Mouse (Mus musculus) heart, embryonic 12.5 days (tissue): ENCODE results near the gene Atg7. TPM values are rescaled to one million over a fixed set of nuclear protein-coding genes. Genes with fewer than 3 reads are reported as not detected.
A peak's percentile ranks its signal among the peaks of the same experiment; 100 is the strongest.
"Not testable (repeated sequence)": the region's sequence is repeated elsewhere in the genome, so short reads cannot be mapped to it uniquely, and the experiment has no call there.

Experiments
- ATAC-seq: fragments of 200-750 bp; cut with Nextera tagmentation; 2 replicates; pipeline ENCODE4 v1.8.0; 2017; ENCODE audit warnings: moderate TSS enrichment, moderate library complexity; ENCODE audit not compliant: insufficient number of reproducible peaks, low FRiP score
- H3K27ac ChIP-seq: fragments of 300-500 bp; sonication (generic); 2 replicates; pipeline ENCODE4 v1.5.1; 2016; ENCODE audit warnings: mild to moderate bottlenecking, moderate library complexity; ENCODE audit not compliant: poor library complexity, severe bottlenecking
- H3K27me3 ChIP-seq: fragments of 300-500 bp; sonication (generic); replicated peaks from 2 replicates; pipeline ENCODE4 v1.6.1; 2016; ENCODE audit warnings: mild to moderate bottlenecking, moderate library complexity
- H3K36me3 ChIP-seq: fragments of 300-500 bp; sonication (generic); 2 replicates; pipeline ENCODE4 v1.6.1; 2016; ENCODE audit warnings: mild to moderate bottlenecking, moderate library complexity
- H3K4me1 ChIP-seq: fragments of 300-500 bp; sonication (generic); replicated peaks from 2 replicates; pipeline ENCODE4 v1.6.1; 2016; ENCODE audit warnings: mild to moderate bottlenecking
- H3K4me2 ChIP-seq: fragments of 300-500 bp; sonication (generic); 2 replicates; pipeline ENCODE4 v1.6.1; 2016; ENCODE audit warnings: mild to moderate bottlenecking, moderate library complexity
- H3K4me3 ChIP-seq: fragments of 300-500 bp; sonication (generic); 2 replicates; pipeline ENCODE4 v1.5.1; 2016; ENCODE audit warnings: mild to moderate bottlenecking
- H3K9ac ChIP-seq: fragments of 300-500 bp; sonication (generic); 2 replicates; pipeline ENCODE4 v1.6.1; 2016; ENCODE audit warnings: mild to moderate bottlenecking, moderate library complexity
- H3K9me3 ChIP-seq: fragments of 300-500 bp; sonication (generic); replicated peaks from 2 replicates; pipeline ENCODE4 v1.6.1; 2016; ENCODE audit warnings: mild to moderate bottlenecking, moderate library complexity
- WGBS: fragments of 180-500 bp; shearing (Covaris S2); methylation state at CpG from one replicate; pipeline ENCODE4 v1.1.7; 2016; 5-methylcytosine and 5-hydroxymethylcytosine counted together
- polyA plus RNA-seq: library from polyadenylated mRNA; unstranded; fragments of >200 nt; fragmentation: Nextera tagmentation; extraction: Ambion mirVana; gene quantifications from 2 replicates; pipeline ENCODE4 v1.2.1, GENCODE M21; 2016

Gene Atg7
- 18.2 and 18.4 TPM in 2 replicates for polyA plus RNA-seq

GRCm38 (mm10) chr6:114642601-114643528 lies at the start of gene Atg7:
Gene Atg7 (plus strand): TSS chr6:114643097.
- Histone ChIP-seq H3K4me3 (peak within 1 kb of the TSS; percentile 92), H3K4me2 (peak within 1 kb of the TSS; percentile 93), H3K27me3 (no peaks in the 10 kb centered on the region), H3K9me3 (no peaks in the 10 kb centered on the region), H3K4me1 (peaks cover 10% of the 10 kb centered on the region; the same call in 1 of the 2 replicates), H3K36me3 (no peaks in the 10 kb centered on the region), H3K9ac (peak within 1 kb of the TSS; percentile 83), H3K27ac (no peak within 1 kb of the TSS)
- ATAC-seq = peak; percentile 88
- under 1% methylated on average over 38 of the region's 38 CpGs for WGBS

- not testable (repeated sequence) for H3K9me3 ChIP-seq, H3K4me2 ChIP-seq, ATAC-seq, H3K27me3 ChIP-seq, H3K4me3 ChIP-seq, H3K9ac ChIP-seq, H3K36me3 ChIP-seq, H3K4me1 ChIP-seq, H3K27ac ChIP-seq
- WGBS = 6% methylated on average over 8 of the region's 17 CpGs
Observed at GRCm38 (mm10) chr6:114614076-114614475, 28.8 kb upstream of the Atg7 start.

- H3K27ac ChIP-seq, H3K4me1 ChIP-seq, ATAC-seq, H3K4me3 ChIP-seq, H3K9ac ChIP-seq, H3K27me3 ChIP-seq, H3K4me2 ChIP-seq, H3K9me3 ChIP-seq, H3K36me3 ChIP-seq: not testable (repeated sequence)
- no CpG with 5 or more reads among the region's 14 CpGs for WGBS
Observed at GRCm38 (mm10) chr6:114633886-114634285, 9.0 kb upstream of the Atg7 start.

GRCm38 (mm10) chr6:114643716-114644115 lies 819 bp downstream of the Atg7 start:
- Histone ChIP-seq H3K4me2 (peak overlapping the region; percentile 93), H3K27me3 (no peaks in the 10 kb centered on the region), H3K9ac (peak overlapping the region; percentile 83), H3K36me3 (no peaks in the 10 kb centered on the region), H3K27ac (no peak overlapping the region), H3K4me3 (peak overlapping the region; percentile 92), H3K9me3 (no peaks in the 10 kb centered on the region), H3K4me1 (peaks cover 10% of the 10 kb centered on the region; the same call in 1 of the 2 replicates)
- no peak for ATAC-seq
- WGBS = 48% methylated on average over 8 of the region's 8 CpGs

GRCm38 (mm10) chr6:114644531-114644930 lies 1.6 kb downstream of the Atg7 start:
- Histone ChIP-seq H3K27ac (no peak overlapping the region), H3K9ac (no peak overlapping the region), H3K27me3 (no peaks in the 10 kb centered on the region), H3K4me1 (peaks cover 10% of the 10 kb centered on the region; the same call in 1 of the 2 replicates), H3K36me3 (no peaks in the 10 kb centered on the region), H3K4me2 (no peak overlapping the region), H3K4me3 (no peak overlapping the region), H3K9me3 (no peaks in the 10 kb centered on the region)
- 72% methylated on average over 1 of the region's 1 CpGs for WGBS
- ATAC-seq = no peak

- H3K4me1 ChIP-seq = peaks cover 10% of the 10 kb centered on the region; the same call in 1 of the 2 replicates
- no peak for ATAC-seq
- H3K27me3 ChIP-seq = no peaks in the 10 kb centered on the region
- H3K4me3 ChIP-seq = no peak overlapping the region
- no peaks in the 10 kb centered on the region for H3K9me3 ChIP-seq
- no peak overlapping the region for H3K9ac ChIP-seq
- WGBS = 67% methylated on average over 1 of the region's 1 CpGs
- H3K36me3 ChIP-seq = no peaks in the 10 kb centered on the region
- no peak overlapping the region for H3K27ac ChIP-seq
- H3K4me2 ChIP-seq = no peak overlapping the region
Observed at GRCm38 (mm10) chr6:114646201-114646600, 3.3 kb downstream of the Atg7 start.

GRCm38 (mm10) chr6:114647011-114647410 lies 4.1 kb downstream of the Atg7 start:
- H3K9ac ChIP-seq = no peak overlapping the region
- H3K27me3 ChIP-seq = no peaks in the 10 kb centered on the region
- no peak overlapping the region for H3K4me3 ChIP-seq
- peaks cover 11% of the 10 kb centered on the region; the same call in 1 of the 2 replicates for H3K4me1 ChIP-seq
- no peak for ATAC-seq
- H3K4me2 ChIP-seq = no peak overlapping the region
- H3K36me3 ChIP-seq = no peaks in the 10 kb centered on the region
- no peaks in the 10 kb centered on the region for H3K9me3 ChIP-seq
- no peak overlapping the region for H3K27ac ChIP-seq
- WGBS = 45% methylated on average over 6 of the region's 6 CpGs

GRCm38 (mm10) chr6:114648352-114649030 lies 5.6 kb downstream of the Atg7 start:
- H3K4me2 ChIP-seq = no peak overlapping the region

GRCm38 (mm10) chr6:114652209-114652608 lies 9.3 kb downstream of the Atg7 start:
- Histone ChIP-seq H3K4me3 (no peak overlapping the region), H3K9me3 (no peaks in the 10 kb centered on the region), H3K9ac (no peak overlapping the region), H3K36me3 (no peaks in the 10 kb centered on the region), H3K27ac (no peak overlapping the region), H3K4me2 (no peak overlapping the region), H3K4me1 (peaks cover 5% of the 10 kb centered on the region; the same call in 1 of the 2 replicates), H3K27me3 (no peaks in the 10 kb centered on the region)
- ATAC-seq = no peak
- WGBS = 55% methylated on average over 3 of the region's 3 CpGs

More at GRCm38 (mm10) chr6:114648352-114649030, 5.6 kb downstream of the Atg7 start:
- no peaks in the 10 kb centered on the region for H3K36me3 ChIP-seq
- no peaks in the 10 kb centered on the region for H3K27me3 ChIP-seq
- no peak overlapping the region for H3K27ac ChIP-seq
- 79% methylated on average over 4 of the region's 4 CpGs for WGBS
- H3K4me1 ChIP-seq = peaks cover 14% of the 10 kb centered on the region; the same call in 1 of the 2 replicates
- no peak overlapping the region for H3K4me3 ChIP-seq
- H3K9ac ChIP-seq = no peak overlapping the region
- H3K9me3 ChIP-seq = no peaks in the 10 kb centered on the region
- ATAC-seq = no peak

GRCm38 (mm10) chr6:114656826-114657600 lies 14.1 kb downstream of the Atg7 start:
- no peaks in the 10 kb centered on the region for H3K27me3 ChIP-seq
- WGBS = 80% methylated on average over 7 of the region's 7 CpGs
- ATAC-seq = no peak
- H3K9me3 ChIP-seq = no peaks in the 10 kb centered on the region
- H3K4me1 ChIP-seq = peaks cover 20% of the 10 kb centered on the region
- no peak overlapping the region for H3K4me3 ChIP-seq
- H3K4me2 ChIP-seq = no peak overlapping the region
- H3K36me3 ChIP-seq = no peaks in the 10 kb centered on the region
- H3K27ac ChIP-seq = no peak overlapping the region
- H3K9ac ChIP-seq = no peak overlapping the region
